Mouse (Mus musculus) central nervous system, embryonic 11.5 days (tissue): ENCODE measurements around the gene Txlng. TPM values are rescaled to one million over a fixed set of nuclear protein-coding genes. Genes with fewer than 3 reads are reported as not detected.

Experiments
- polyA plus RNA-seq: library from polyadenylated mRNA; depleted of rRNA; stranded (reverse); fragments of >200 nt; gene quantifications from 2 replicates; pipeline ENCODE4 v1.2.3, GENCODE M21; 2012; rRNA removed

The Txlng gene
- 13.2 and 16.0 TPM in 2 replicates for polyA plus RNA-seq

DNA sequence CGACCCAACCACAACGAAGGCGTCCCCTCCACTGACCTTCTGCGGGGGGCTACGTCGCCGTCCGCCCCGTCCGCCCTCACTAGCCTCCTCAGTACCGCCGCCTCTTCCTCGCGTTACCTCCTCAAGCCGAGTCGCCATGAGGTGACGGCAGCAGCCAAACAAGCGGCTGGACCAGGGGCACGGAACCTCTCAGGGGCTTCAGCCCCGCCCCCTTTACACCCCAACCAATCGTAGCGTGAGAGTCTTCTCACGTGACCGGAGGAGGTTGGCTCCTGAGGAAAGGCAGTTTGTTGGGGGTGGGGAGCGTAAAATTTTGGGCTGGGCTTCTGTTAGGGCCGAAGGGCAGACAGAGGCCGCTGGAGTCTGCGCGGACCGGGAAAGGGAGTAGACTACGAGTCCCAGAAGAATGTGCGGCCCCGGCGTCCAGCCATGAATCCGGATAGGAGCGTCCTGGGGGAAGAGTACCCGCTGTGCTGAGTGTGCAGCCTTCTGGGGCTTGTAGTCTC lies at the start of gene Txlng:
Gene Txlng (minus strand): TSS at position 252 of the 506 bp plus-strand sequence.

DNA sequence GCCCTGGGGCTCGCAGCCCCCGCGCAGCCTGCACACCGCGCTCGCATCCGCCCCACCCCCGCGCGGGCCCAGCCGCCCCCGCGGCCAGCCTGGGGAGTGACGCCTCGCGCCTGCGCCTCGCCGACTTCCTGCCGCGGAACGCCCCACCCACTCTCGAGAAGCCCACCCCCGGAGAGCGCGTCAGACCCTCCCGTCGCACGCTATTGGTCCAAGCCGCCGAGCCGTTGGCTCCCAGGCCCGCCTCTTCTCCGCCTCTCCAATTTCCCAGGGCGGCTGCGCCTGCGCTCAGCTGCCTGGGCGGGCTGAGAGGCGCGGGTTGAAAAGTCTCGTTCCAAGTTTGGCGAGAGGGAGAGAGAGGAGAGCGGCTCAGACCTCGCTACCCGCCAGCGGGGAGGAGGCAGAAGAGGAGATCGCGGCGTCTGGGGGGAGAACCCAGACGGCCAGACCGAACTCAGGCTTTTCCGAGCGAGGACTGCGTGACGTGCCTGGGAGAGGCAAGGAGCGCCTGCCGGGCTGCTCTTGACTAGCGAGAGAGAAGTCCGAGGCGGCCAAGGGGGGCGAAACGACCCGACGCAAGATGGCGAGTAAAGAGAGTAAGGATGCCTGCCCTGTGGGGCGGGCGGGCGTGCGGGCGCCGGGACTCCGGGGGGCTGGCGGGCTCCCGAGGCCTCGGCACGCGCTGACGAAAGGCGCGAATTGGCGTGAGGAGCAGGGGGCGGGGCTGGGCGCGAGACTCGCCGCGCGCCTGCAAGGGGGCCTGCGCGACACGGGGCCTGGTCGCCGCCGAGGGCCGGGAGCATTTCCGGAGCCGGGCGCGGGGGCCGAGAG lies 68.9 kb downstream of the Txlng start, which contains the start of gene Rbbp7:
Gene Rbbp7 (plus strand): TSS at position 288 of the 828 bp plus-strand sequence.

Other genes with a start within 250 kb of the Txlng start
- 1.0 and 1.2 TPM in 2 replicates for gene Reps2, start 185.8 kb downstream of the Txlng start, polyA plus RNA-seq
- gene Rbbp7, start 69.1 kb downstream of the Txlng start, polyA plus RNA-seq: 213 and 237 TPM in 2 replicates
- 34.0 and 38.7 TPM in 2 replicates for gene Syap1, start 59.0 kb upstream of the Txlng start, polyA plus RNA-seq
- gene Ctps2, start 71.8 kb upstream of the Txlng start, polyA plus RNA-seq: 37.7 and 59.0 TPM in 2 replicates
- gene S100g, start 135.1 kb upstream of the Txlng start, polyA plus RNA-seq: 0.40 and 0.48 TPM in 2 replicates